Mouse (Mus musculus) gastrocnemius, postnatal 10 days (tissue): Measurements from ENCODE around the gene Tenm4. TPM values are rescaled to one million over a fixed set of nuclear protein-coding genes. Genes with fewer than 3 reads are reported as not detected.

Experiments used
- DNase-seq: peaks from one replicate; pipeline ENCODE4 v3.0.0; 2021; ENCODE audit warnings: mixed read lengths
- total RNA-seq, 2 experiments: library from RNA; stranded (reverse); gene quantifications; 2 replicates each; pipeline ENCODE4 v1.2.3; 2021

The Tenm4 gene
- total RNA-seq, 2 experiments from 2014 or later: 11.0 to 15.0 TPM

GRCm38 (mm10) chr7:96479139-96479538 lies 308.1 kb downstream of the Tenm4 start:
- DNase-seq: no peak

DNA sequence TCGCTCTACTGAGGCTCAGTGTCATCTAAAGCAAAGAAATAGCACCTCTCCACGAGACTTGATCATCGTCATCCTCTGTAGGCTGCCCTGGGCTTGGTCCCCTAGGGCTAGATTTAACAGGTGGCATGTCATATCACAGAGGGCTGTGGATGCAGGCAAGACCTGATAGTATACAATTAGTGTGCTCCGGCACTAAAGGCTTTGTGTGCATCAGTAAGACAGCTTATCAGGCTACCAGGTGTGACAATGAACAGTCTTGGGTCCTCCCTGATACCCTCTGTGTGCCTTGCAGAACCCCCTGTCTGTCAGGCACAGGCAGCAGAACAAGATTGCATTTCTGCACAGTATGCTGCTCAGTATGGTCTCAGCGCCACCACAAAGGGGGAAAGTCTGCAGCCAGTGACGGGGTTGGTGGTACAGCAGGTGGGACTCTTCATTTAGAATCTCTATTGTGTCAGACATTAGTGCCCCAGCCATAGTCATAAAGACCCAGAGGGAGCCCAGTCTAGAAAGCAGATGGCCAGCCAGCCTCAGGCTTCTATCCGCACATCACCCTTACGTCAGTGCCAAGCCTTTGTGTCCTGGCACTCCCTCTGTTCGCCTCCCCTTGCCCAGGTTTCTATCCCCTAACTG lies 309.4 kb downstream of the Tenm4 start:
- DNase-seq: no peak

DNA sequence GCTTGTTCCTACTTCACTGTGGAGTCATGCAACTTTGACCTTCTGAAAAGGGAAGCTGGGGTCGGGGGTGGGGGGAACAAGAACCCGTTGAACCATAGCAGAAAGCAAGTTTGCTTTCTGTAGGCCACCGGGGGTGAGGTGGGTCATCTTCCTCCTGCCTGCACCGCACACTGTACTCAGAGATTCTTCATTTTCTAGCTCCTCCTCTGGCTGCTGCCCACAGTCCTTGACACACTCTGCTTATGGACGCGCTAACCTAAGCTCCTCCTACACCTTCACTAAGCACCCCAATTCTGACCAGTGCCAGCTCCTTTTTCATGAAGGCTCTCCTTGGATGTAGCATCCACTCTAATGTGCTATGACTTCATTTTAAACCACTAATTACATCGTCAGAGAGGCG lies 311.9 kb downstream of the Tenm4 start:
- no peak for DNase-seq

- DNase-seq: no peak
Measured at GRCm38 (mm10) chr7:96484006-96484581, 313.0 kb downstream of the Tenm4 start.

DNA sequence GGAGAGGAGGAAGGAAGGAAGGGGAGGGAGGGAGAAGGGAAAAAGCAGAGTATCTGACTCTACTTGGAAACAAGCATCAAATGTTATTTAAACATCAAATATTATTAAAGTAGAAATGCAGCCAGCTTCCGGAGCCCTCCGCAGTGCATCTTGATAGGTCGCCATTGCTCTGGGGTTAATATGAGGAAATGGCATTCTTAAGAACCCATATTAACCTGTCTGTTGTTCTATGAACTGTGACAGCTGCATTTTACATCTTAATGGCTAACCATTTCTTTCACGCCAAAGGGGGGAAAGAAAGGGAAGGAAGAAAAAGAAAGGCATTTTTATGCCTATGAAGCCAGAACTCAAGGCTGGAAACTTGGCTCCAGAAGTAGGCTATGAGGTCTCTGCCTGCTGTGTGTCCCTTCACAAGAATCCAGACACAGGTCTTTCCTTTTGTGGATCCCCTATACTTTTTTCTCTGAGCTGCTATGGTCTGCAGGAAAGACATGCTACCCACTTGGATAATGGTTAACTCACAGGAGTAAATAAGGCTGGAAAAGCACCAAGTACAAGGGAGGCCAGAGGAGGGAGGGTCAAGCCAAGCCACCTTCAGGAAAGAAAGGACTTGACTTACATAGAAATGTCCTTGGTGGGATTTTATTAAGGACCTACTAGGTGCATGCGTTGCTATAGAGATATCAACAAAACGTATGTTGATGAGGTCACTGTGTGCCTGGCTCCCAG lies 318.5 kb downstream of the Tenm4 start:
- DNase-seq: no peak

GRCm38 (mm10) chr7:96491896-96492295 lies 320.9 kb downstream of the Tenm4 start:
- no peak for DNase-seq

GRCm38 (mm10) chr7:96492696-96493095 lies 321.6 kb downstream of the Tenm4 start:
- DNase-seq: no peak

- no peak for DNase-seq
Measured at GRCm38 (mm10) chr7:96494057-96494456, 323.0 kb downstream of the Tenm4 start.

DNA sequence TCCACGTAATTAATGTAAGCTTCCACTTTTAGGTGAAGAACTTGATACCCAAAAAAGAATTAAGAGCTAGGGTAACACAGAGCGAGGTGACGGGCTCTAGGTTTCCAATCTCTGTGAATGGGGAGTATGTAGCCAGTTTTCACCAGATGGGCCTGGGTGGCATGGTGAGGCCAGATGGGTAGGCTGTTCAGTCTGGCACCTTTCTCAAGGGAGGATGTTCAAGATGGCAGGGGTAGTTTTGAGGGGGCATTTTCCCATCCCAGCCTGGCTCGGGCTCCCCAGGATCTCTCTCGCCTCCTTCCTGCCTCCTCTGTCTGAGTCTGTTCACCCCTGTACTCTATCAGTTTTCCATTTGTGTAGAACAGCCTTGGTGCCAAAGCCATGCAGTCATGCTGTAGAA lies 329.1 kb downstream of the Tenm4 start:
- no peak for DNase-seq

- DNase-seq: no peak
Measured at GRCm38 (mm10) chr7:96500797-96501196, 329.8 kb downstream of the Tenm4 start.

DNA sequence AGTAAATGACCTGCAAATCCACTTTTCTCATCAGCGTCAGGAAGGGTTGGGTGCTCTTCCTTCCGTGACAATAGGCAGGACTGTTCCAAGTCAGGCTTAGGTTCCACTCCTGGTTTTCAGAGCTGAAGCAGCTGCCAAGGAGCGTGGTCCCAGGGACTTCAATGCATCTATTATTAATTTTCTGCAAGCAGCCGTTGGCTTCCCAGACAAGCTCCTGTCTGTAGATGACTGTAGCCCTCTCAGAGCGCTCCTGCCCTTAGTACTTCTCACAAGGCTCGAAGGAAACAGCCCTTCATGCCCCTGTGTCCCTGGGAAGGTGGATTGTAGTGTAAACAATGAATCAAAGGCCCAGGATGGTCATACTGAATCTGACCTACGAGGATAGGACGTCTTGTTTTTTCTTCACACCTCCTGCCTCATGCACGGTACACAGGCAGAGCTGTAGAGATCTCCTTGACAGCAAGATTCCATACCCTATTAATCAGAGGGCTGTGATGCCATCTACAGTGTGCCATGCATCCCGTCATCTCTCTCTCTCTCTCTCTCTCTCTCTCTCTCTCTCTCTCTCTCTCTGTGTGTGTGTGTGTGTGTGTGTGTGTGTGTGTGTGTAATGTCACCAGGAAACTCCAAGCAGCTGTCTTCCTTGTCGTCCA lies 331.4 kb downstream of the Tenm4 start:
- DNase-seq: no peak

GRCm38 (mm10) chr7:96505538-96505937 lies 334.5 kb downstream of the Tenm4 start:
- DNase-seq: no peak

GRCm38 (mm10) chr7:96507046-96507445 lies 336.0 kb downstream of the Tenm4 start:
- DNase-seq: no peak

- DNase-seq: no peak
Measured at GRCm38 (mm10) chr7:96510396-96510795, 339.4 kb downstream of the Tenm4 start.

DNA sequence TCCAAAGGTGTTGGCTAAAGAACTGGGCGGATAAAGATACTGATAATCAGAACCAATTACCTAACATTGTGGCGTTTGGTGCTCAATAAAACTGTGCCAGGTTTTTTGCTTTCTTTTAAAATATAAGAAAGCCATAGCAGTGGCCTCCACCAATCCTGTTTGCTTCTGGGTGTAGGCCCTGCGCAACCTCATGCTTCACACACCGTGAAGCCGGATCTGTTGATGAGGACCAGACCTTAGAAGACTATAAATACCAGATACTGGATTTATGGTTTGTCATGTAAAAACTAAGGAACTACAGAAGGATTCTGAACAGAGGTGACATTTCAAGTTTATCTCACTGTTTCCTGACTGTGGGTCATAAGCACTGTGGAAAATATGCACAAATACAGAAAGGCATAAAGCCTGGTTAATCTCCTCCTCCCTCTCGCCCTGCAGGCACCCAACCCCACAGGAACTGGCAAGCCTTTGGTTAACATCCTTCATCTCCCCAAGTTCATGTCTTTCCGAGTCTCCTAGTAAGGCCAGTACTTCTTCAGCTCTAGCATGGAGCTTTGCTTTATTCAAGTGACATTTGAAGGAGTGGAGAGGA lies 340.1 kb downstream of the Tenm4 start:
- DNase-seq: no peak

GRCm38 (mm10) chr7:96511953-96512511 lies 341.0 kb downstream of the Tenm4 start:
- DNase-seq: no peak

DNA sequence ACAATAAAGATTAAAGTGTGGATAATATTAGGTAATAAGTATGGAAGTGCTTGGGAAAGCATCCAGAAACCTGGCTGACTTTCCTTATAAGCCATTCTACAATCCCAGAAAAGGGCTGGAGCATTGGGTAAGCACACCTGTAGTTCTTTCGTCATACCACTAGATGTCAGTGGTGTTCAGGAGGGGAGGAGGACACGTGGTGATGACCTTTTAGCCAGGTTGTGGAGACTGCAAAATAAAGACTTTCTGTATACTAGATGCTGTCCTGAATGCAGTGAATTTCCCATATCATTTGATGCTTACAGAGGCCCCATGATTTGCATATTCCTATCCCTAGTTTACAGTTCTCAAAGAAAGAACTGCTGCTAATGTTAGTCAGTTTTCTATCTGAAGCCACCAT lies 348.2 kb downstream of the Tenm4 start:
- DNase-seq: no peak

- no peak for DNase-seq
Measured at GRCm38 (mm10) chr7:96521956-96522355, 350.9 kb downstream of the Tenm4 start.

DNA sequence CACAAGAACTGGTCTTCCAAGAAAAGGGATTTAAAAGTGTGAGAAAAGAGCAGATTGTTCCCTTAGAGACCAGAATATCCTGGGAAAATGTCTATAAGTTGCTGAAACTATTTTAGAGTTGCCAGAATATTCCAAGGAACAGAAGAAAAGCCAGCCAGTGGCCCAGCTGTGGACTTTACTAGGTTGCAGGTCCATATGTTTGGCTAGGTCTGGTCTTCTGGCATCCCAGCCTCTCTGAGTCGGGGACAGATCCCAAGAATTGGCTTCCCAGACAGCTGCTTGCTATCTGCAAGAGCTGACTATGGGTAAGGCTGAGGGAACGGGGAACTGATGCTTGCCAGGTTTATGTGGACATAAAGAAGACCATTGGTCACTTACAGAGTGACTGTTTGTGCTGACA lies 352.6 kb downstream of the Tenm4 start:
- DNase-seq: no peak

DNA sequence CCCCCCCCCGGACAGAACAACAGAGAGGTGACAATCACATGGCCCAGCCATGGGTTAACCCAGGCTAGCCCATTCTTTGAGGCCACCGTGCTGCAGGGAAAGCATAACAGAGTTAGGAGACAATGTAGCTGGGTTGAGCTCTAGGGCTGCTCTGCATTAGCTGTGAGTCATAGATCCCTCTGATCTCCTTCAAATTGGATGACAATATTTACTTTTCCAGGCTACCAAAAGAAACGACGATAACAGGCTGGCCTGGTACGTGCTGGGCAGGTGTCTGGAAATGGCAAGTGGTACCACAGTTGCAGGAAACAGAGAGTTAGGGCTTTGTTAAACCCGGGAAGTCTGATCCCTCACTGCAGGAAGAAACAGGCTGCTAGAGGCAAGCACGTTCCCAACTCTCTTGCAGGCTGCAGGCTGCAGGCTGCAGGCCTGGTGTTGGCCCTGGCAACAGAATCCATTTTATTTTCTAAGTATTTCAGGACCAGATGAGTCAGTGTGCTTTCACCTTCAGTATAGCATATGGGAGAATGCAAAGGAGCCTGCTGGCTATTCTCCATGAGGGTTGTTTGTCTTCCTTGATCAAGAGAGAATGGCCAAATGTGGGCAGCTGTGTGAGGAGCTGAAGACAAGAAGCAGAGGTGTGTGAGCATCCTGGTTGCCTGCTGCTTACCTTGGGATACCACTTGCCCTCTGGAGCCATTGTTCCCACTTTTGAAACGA lies 353.6 kb downstream of the Tenm4 start:
- DNase-seq: no peak

DNA sequence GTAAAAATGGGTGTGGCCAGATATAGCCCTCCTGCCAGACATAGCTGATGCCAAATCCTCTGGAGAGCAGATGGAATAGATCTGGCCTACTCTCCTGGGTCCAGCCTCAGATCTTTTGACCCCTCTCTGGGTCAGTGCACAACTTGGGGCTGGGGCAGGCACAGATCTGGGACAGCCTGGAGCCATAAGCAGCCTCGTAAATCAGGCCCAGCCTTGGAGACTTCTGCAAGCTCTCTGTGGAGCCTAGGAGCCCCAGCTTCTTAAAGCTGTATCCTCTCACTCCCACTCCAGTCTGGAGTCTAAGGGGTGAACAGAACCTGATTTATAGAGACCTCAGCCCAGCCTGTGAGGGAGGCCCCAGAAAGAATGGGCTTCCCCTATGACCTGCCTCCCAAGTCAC lies 354.3 kb downstream of the Tenm4 start:
- no peak for DNase-seq
